Mouse (Mus musculus) liver, adult (tissue): Measurements from ENCODE around the gene Rhox3f.
"Not testable (repeated sequence)": the region's sequence is repeated elsewhere in the genome, so short reads cannot be mapped to it uniquely, and the experiment has no call there.

Source experiments
- GATA4 ChIP-seq: IDR thresholded peaks from 2 replicates; pipeline ENCODE4 v1.6.1; 2014; ENCODE audit warnings: mild to moderate bottlenecking, low read length; ENCODE audit not compliant: insufficient replicate concordance

Rhox3f gene

GRCm38 (mm10) chrX:37580692-37581091 lies at the start of gene Rhox3f:
Rhox3f (plus strand) TSS chrX:37580992.
- TF ChIP-seq GATA4 = not testable (repeated sequence)

- TF ChIP-seq GATA4 = not testable (repeated sequence)
Measured at GRCm38 (mm10) chrX:37541719-37542118, 39.1 kb upstream of the Rhox3f start, which contains the start of gene Rhox3e. Rhox3e (plus strand) TSS chrX:37542019.

GRCm38 (mm10) chrX:37557112-37557511 lies 23.7 kb upstream of the Rhox3f start, which contains the start of gene Rhox4e:
Rhox4e (plus strand) TSS chrX:37557412.
- TF ChIP-seq GATA4 = not testable (repeated sequence)

- not testable (repeated sequence) for TF ChIP-seq GATA4
Measured at GRCm38 (mm10) chrX:37571105-37571504, 9.7 kb upstream of the Rhox3f start, which contains the start of gene Rhox2f. Rhox2f (plus strand) TSS chrX:37571405.

GRCm38 (mm10) chrX:37607604-37608003 lies 26.8 kb downstream of the Rhox3f start, which contains the start of gene Rhox4f:
Rhox4f (minus strand) TSS chrX:37607704.
- not testable (repeated sequence) for TF ChIP-seq GATA4

GRCm38 (mm10) chrX:37628512-37628911 lies 47.7 kb downstream of the Rhox3f start, which contains the start of gene Rhox3g:
Rhox3g (minus strand) TSS chrX:37628612.
- TF ChIP-seq GATA4 = not testable (repeated sequence)
